Mouse (Mus musculus): ENCODE measurements around the gene Tlr5. TPM values are rescaled to one million over a fixed set of nuclear protein-coding genes. Genes with fewer than 3 reads are reported as not detected.

The Tlr5 gene
- polyA plus RNA-seq, 1 experiment = 1.6 TPM

DNA sequence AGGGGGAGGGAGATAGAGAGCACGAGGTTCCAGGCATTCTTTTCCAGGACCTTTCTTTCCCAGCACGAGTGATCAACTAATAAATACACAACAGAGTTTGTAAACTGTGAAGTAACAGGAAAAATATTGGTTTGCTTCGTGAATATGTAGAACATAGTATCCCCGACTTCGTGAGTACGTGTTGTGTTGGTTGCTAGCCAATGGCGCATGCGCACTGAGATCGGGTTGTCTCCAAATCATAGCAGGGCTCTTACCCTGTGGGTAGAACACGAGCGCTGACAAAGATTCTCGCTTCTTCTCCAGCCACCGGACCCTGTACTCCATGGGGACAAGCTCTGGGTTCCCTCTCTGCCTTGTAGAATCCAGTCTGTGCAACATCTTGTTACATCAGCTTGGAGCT lies 33.2 kb downstream of the Tlr5 start:
- Histone ChIP-seq H3K4me1 (ENCODE audit: control insufficient read depth, insufficient read depth, insufficient read length) (no peaks in the 10 kb centered on the region; the same call in 1 of the 2 replicates), H3K27ac (ENCODE audit: insufficient read depth, low read length) (no peak overlapping the region), H3K4me3 (ENCODE audit: extremely low read depth, insufficient read depth, insufficient read length) (no peak overlapping the region), H3K36me3 (ENCODE audit: control insufficient read depth, insufficient read depth, low read length) (no peaks in the 10 kb centered on the region), H3K27me3 (ENCODE audit: control insufficient read depth, insufficient read depth, low read length) (no peaks in the 10 kb centered on the region)
- TF ChIP-seq POLR2A (IDR thresholded peaks at IDR 0.05; ENCODE audit: low read depth, low read length) (no peak), CTCF (IDR thresholded peaks at IDR 0.05; ENCODE audit: extremely low read depth, insufficient read depth, insufficient read length, insufficient replicate concordance) (no peak)
- no peak for DNase-seq (ENCODE audit: low read depth in 1 of 2, low spot score in 2 of 2)
- 87% methylated on average over 13 of the region's 13 CpGs for WGBS

DNA sequence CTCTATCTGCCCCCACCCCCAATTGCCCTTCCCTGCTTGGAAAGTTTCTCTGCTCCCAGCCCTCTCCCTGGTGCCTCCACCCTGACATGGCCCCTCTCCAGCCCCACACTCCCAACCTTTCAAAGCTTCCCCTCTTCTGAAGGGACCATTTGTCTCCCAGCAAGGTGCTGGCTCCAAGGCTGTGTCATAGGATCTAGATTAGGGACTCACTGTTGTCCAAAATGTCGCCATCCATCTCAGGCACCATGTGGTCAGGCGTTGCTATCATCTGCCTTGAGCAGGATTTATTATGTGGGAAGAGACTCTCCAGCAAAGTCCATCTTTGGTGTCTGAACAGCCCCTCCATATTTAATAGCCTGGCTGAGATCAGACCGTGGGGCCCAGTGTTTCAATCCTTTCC lies 34.1 kb downstream of the Tlr5 start:
- no peak overlapping the region for H3K4me3 ChIP-seq (ENCODE audit: extremely low read depth, insufficient read depth, insufficient read length)
- WGBS = 77% methylated on average over 3 of the region's 3 CpGs
- no peaks in the 10 kb centered on the region for H3K36me3 ChIP-seq (ENCODE audit: control insufficient read depth, insufficient read depth, low read length)
- no peaks in the 10 kb centered on the region for H3K27me3 ChIP-seq (ENCODE audit: control insufficient read depth, insufficient read depth, low read length)
- no peak for DNase-seq (ENCODE audit: low read depth in 1 of 2, low spot score in 2 of 2)
- no peak overlapping the region for H3K27ac ChIP-seq (ENCODE audit: insufficient read depth, low read length)
- no peaks in the 10 kb centered on the region for H3K4me1 ChIP-seq (ENCODE audit: control insufficient read depth, insufficient read depth, insufficient read length)
- TF ChIP-seq POLR2A (IDR thresholded peaks at IDR 0.05; ENCODE audit: low read depth, low read length) (no peak), CTCF (IDR thresholded peaks at IDR 0.05; ENCODE audit: extremely low read depth, insufficient read depth, insufficient read length, insufficient replicate concordance) (no peak)

DNA sequence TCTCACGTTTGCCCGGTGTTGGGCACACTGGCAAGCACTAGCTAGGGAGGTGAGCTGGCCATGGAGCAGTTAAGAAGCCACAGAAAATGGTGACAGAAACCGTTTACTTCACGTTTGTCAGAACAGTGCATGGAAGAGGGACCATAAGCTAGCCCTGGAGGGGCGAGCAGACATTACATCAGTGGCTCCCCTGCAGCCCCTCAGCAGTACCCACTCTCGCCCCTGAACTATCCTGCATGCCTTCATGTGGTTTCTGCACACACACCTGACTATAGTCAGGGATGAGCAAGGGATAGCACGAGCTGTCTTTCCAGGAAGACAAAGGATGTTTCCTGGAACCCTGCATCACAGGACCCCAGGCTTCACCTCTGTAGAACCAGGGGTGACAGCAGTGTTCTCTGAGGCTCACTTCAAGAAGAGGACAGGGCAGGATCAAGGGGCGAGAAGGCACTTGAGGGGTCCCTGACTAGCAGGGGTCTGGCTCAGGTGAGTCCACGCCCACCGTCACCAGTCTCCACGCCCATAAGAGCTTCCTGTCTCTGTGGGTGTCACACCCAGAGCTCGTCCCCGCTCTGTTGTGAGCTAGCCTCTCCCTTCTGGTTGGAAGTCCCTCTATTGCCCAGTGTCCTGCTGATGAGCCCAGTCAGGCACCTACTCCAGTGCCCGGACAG lies 35.6 kb downstream of the Tlr5 start:
- no peak for DNase-seq (ENCODE audit: low read depth in 1 of 2, low spot score in 2 of 2)
- TF ChIP-seq CTCF (IDR thresholded peaks at IDR 0.05; ENCODE audit: extremely low read depth, insufficient read depth, insufficient read length, insufficient replicate concordance) = no peak
- TF ChIP-seq POLR2A (IDR thresholded peaks at IDR 0.05; ENCODE audit: low read depth, low read length) = no peak
- Histone ChIP-seq H3K27ac (ENCODE audit: insufficient read depth, low read length) (no peak overlapping the region), H3K36me3 (ENCODE audit: control insufficient read depth, insufficient read depth, low read length) (no peaks in the 10 kb centered on the region), H3K4me1 (ENCODE audit: control insufficient read depth, insufficient read depth, insufficient read length) (no peaks in the 10 kb centered on the region), H3K4me3 (ENCODE audit: extremely low read depth, insufficient read depth, insufficient read length) (no peak overlapping the region), H3K27me3 (ENCODE audit: control insufficient read depth, insufficient read depth, low read length) (no peaks in the 10 kb centered on the region)
- WGBS = 81% methylated on average over 14 of the region's 14 CpGs

DNA sequence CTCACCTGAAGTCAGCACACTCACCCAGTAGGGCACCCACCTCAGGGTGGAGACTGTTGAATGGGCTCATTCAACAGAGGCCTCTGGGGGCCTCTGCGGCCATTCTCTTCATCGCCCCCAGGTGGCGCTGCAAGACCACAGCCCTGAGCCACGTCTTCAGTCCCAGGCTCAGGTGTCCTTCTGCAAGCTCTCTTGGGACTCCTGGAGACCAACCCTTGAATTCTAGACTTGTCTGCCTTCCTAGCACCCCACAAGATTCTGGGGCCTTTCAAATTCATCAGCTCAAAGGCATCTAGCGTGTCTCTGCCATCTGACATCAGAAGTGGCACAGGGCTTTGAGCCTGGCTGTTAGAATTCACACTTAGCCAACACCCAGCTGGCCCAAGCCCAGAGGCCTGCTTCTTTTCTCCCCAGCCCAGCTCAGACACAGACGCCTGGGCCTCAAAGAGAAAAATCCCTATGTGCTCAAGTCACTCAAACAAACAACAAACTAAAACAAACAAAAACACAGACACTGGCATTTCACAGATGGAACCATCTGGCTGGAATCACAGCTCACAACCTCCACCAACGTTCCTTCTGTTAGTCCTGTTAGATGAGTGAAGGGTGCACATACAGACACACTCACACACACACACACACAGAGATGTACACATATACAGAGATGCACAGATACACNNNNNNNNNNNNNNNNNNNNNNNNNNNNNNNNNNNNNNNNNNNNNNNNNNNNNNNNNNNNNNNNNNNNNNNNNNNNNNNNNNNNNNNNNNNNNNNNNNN lies 36.6 kb downstream of the Tlr5 start:
- Histone ChIP-seq H3K27ac (ENCODE audit: insufficient read depth, low read length) (no peak overlapping the region), H3K27me3 (ENCODE audit: control insufficient read depth, insufficient read depth, low read length) (no peaks in the 10 kb centered on the region), H3K4me3 (ENCODE audit: extremely low read depth, insufficient read depth, insufficient read length) (no peak overlapping the region), H3K36me3 (ENCODE audit: control insufficient read depth, insufficient read depth, low read length) (no peaks in the 10 kb centered on the region), H3K4me1 (ENCODE audit: control insufficient read depth, insufficient read depth, insufficient read length) (no peaks in the 10 kb centered on the region)
- 22% methylated on average over 7 of the region's 7 CpGs for WGBS
- peak in 1 of 2 experiments; percentile 51 for DNase-seq (ENCODE audit: low read depth in 1 of 2, low spot score in 2 of 2)
- TF ChIP-seq POLR2A (IDR thresholded peaks at IDR 0.05; ENCODE audit: low read depth, low read length) (no peak), CTCF (IDR thresholded peaks at IDR 0.05; ENCODE audit: extremely low read depth, insufficient read depth, insufficient read length, insufficient replicate concordance) (peak; percentile 97)

Other genes with a start within 250 kb of the Tlr5 start
- not detected in 2 replicates for gene Ccdc185, start 205.6 kb upstream of the Tlr5 start, polyA plus RNA-seq (2012; rRNA removed)
- 0.46 and 0.54 TPM in 2 replicates for gene Susd4, start 190.9 kb upstream of the Tlr5 start, polyA plus RNA-seq (2012; rRNA removed)